Mouse (Mus musculus) ovary, postnatal 10 days (tissue): Measurements from ENCODE around the gene Nfkbie.
A peak's percentile ranks its signal among the peaks of the same experiment; 100 is the strongest.

Source experiments
- DNase-seq: peaks from one replicate; pipeline ENCODE4 v3.0.0; 2022; ENCODE audit warnings: low spot score

The Nfkbie gene

GRCm38 (mm10) chr17:45581567-45581983, 26.1 kb downstream of the Nfkbie start:
- no peak for DNase-seq

DNA sequence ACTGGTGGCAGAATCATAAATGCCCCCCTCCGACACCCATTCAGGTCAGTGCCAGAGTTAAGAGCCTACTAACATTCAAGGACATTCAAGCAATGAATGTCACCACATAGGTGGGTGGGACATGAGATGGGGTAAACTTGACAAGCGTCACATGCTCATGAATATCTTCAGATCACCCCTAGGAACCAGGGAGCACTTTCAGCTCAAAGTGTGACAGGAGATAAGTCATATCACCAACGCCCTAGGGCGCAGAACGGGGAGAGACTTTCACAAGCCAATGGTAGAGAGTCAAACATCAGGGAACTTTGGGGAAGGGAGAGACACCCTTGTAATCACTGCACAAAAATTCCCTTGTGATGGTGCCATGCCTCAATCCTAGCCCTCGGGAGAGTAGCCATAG, 26.7 kb downstream of the Nfkbie start:
- no peak for DNase-seq

GRCm38 (mm10) chr17:45582715-45583355, 27.3 kb downstream of the Nfkbie start:
- no peak for DNase-seq

DNA sequence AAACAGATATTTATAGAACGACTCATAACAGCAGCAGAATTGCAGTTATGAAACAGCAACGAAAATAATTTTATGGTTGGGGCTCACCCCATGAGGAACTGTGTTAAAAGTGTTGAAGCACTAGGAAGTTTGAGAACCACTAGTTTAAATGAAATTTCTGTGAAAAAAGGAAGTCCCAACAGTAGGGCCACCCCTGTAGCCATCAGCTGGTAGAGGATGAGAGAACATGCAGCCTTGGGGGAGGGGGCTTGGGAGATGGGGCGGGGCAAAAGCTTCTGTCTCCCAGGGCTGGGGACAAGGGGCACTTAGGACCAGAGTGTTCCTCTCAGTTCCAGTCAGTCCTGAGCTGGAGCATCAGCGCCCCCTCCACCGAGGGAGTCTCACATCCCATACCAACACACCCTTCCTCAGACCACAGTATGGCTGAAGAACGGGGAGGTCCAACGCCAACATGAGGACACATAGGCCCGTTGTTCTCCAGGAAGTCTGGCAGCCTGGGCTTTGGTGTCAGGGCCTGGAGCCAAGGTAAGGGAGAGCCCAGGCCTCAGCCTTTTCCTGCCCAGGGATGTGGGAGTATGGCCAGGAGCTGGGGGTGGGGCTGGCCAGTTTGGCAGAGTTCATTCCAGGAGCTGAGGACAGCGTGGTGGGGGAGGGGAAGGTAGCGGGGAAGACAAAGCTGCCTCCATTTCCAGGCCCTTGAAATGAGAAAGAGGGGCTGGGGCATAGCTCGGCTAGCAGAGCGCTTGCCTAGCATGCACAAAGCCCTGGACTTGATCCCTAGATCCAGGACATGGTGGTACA, 28.8 kb downstream of the Nfkbie start:
- DNase-seq = peak; percentile 61

- peak; percentile 66 for DNase-seq
These were observed 29.6 kb downstream of the Nfkbie start for GRCm38 (mm10) chr17:45584939-45585678.

DNA sequence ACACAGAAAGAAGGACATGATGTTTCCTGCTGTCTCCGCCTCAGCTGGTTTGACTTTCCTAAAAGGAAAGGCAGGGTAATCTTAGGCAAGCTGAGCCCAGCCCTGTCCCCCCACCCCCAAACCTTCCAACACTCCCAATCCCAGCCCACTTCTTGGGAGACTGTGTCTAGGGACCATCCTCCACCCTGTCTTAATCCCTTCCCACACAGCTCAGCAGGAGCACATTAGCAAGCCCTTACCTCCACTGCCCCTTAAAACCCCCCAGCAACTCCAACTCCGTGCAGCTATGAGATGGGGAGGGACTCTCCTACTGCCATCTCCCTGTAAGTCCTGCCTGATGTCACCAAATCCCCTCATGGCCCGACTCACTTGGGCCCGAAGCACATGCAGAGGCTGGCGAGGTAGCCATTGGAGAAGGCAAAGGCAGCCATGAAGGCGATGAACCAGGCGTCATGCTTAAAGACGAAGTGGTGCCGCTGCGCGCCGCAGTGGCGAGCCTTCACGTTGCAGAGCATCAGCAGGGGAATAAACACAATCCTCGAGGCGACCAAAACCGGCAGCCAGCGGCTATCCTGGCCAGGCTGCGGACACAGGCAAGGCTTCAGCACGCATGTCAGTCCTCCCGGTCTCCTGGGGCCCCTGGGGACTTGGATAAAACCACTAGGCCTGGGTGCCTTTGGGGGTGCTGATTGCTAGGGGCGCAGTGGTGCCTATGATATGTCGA, 30.4 kb downstream of the Nfkbie start:
- no peak for DNase-seq

GRCm38 (mm10) chr17:45586449-45586837, 30.9 kb downstream of the Nfkbie start:
- DNase-seq = no peak

GRCm38 (mm10) chr17:45588370-45588769, 32.9 kb downstream of the Nfkbie start:
- no peak for DNase-seq

GRCm38 (mm10) chr17:45589236-45589635, 33.7 kb downstream of the Nfkbie start:
- no peak for DNase-seq

DNA sequence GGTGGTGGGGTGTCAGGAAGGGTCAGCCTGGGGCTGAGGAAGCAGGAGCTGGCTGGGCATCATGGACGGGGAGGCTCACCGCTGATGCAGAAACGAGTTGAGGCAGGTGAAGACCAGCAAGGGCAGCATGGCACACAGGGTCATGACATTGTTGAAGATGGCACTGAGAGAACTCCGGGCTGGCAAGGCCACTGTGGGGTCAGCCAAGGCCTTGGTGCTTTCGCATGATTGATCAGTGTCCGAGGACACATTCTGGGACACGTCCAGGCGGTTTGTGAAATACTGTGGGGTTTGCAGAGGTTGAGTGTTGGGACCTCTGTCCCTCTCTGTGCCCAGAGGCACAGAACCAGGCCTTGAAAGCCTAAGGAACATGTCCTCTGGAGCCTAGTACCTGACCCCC, 34.3 kb downstream of the Nfkbie start:
- no peak for DNase-seq

DNA sequence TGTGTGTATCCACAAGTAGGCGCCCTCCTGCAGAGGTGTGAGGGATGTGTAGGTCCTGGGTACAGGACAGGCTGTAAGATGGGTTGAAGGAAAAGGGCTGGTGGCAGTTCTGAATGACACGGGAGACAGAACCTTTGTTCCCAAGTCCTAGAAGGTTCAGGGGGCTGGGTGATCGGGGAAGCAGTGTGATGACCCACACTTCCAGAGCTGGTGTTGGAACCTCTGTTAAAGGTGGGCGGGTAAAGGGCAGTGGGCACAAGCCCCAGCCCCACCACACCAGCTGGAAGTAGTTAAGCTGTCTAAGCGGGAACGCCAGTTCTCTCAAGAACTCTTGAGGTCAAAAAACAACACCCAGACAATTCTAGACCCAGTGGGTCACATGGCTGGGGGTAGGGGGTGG, 34.9 kb downstream of the Nfkbie start:
- DNase-seq = no peak

GRCm38 (mm10) chr17:45591701-45592605, 36.5 kb downstream of the Nfkbie start:
- DNase-seq = no peak

GRCm38 (mm10) chr17:45592606-45593431, 37.3 kb downstream of the Nfkbie start:
- DNase-seq = no peak

GRCm38 (mm10) chr17:45593479-45593878, 38.0 kb downstream of the Nfkbie start:
- DNase-seq = no peak

DNA sequence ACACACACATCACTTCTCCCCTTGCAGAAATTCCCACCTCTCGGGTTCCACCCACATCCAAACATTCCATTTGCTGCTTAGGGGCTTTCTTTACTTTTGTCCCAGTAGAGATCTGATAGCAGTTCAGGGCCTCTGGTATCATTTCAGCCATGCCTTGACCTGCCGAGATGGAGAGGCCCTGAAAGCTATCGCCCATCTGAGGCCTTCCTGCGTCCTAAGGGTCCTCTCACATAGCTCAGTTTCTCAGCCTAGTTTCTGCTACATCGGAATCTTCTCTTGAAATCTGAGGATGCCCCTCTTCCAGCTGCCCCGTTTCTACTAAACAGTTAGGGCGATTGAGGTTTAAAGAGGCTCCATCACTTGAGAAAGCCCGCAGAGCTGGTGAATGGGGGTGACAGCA, 38.7 kb downstream of the Nfkbie start:
- no peak for DNase-seq

DNA sequence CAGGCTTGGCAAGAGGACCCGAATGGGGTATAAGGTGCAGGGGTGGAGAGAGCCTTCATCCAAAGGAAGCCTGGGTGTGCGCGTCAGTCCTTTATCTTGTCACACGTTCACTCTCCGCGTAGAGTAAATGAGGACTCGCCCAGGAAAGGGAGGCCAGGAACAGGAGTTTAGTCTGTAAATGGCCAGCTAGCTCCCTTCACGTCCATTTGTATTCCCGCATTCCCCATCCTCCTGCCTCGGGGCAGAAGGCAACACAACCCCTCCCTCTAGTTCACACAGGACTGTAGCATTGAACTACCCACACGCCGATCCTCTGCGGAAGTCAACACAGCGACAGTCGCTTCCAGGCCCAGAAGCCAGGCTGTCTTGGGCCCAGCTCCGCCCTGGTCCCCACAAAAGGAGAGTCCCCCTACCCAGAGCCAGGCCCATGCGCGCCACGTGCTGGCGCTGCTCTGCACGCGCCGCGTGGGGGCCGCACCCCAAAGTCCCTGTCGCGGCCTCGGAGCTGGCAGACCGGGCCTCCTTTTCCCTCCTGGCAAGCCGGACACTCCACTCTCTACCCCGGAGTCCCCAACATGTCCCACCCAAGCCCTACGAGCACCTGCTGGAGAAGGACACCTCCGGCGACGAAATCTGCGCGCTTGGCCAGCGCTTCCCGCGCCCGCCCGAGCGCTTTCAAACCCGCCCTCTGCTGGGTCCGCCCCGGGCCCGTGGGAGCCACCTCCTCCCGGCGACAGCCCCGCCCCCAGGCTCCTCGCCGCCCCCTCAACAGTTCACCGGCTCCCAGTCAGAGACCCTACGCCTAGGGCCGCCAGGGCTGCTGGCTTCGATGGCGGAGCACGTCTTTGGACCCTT, 39.6 kb downstream of the Nfkbie start:
- DNase-seq = peak; percentile 70

- DNase-seq = no peak
These were observed 40.4 kb downstream of the Nfkbie start for GRCm38 (mm10) chr17:45595736-45596390.

- no peak for DNase-seq
These were observed 41.3 kb downstream of the Nfkbie start for GRCm38 (mm10) chr17:45596631-45597396.
